Mouse (Mus musculus): Measurements from ENCODE around the gene Cnbp. TPM values are rescaled to one million over a fixed set of nuclear protein-coding genes. Genes with fewer than 3 reads are reported as not detected.
A peak's percentile ranks its signal among the peaks of the same experiment; 100 is the strongest.

Gene Cnbp
- total and polyA plus RNA-seq, 2 experiments from 2014 or later = 247 to 591 TPM

- Histone ChIP-seq H3K9ac (replicated peaks; ENCODE audit: low read depth, low read length) (no peak overlapping the region), H3K4me3 (ENCODE audit: low read depth, low read length) (0 out of 2 replicates have a peak overlapping the region, but pooled peaks have one; percentile 75), H3K36me3 (replicated peaks; ENCODE audit: control insufficient read depth, insufficient read depth, low read length) (0 out of 2 replicates have a peak, but pooled peaks cover 7% of the 10 kb centered on the region), H3K4me2 (ENCODE audit: low read depth, low read length) (0 out of 2 replicates have a peak overlapping the region, but pooled peaks have one; percentile 94), H3K4me1 (ENCODE audit: control insufficient read depth, insufficient read depth) (peaks cover 19% of the 10 kb centered on the region), H3K9me3 (replicated peaks; ENCODE audit: control insufficient read depth, low read length) (no peaks in the 10 kb centered on the region), H3K27me3 (ENCODE audit: control insufficient read depth, insufficient read depth, low read length) (no peaks in the 10 kb centered on the region), H3K27ac (ENCODE audit: low read depth) (no peak overlapping the region)
- ATAC-seq (ENCODE audit: insufficient read depth, low read depth) (no peak), DNase-seq (ENCODE audit: low spot score) (no peak)
- WGBS = 81% methylated on average over 2 of the region's 2 CpGs
- TF ChIP-seq CTCF (IDR thresholded peaks at IDR 0.05; ENCODE audit: low read depth) = no peak
- TF ChIP-seq EP300 (IDR thresholded peaks at IDR 0.05; ENCODE audit: low read depth) = no peak
Observed at GRCm38 (mm10) chr6:87809144-87809543, 41.8 kb downstream of the Cnbp start.

- no peak overlapping the region for H3K4me2 ChIP-seq (ENCODE audit: low read depth, low read length)
- H3K9me3 ChIP-seq (replicated peaks; ENCODE audit: control insufficient read depth, low read length) = no peaks in the 10 kb centered on the region
- DNase-seq (ENCODE audit: low spot score) = no peak
- 0 out of 2 replicates have a peak, but pooled peaks cover 4% of the 10 kb centered on the region for H3K36me3 ChIP-seq (replicated peaks; ENCODE audit: control insufficient read depth, insufficient read depth, low read length)
- H3K27ac ChIP-seq (ENCODE audit: low read depth) = no peak overlapping the region
- 65% methylated on average over 3 of the region's 3 CpGs for WGBS
- H3K27me3 ChIP-seq (ENCODE audit: control insufficient read depth, insufficient read depth, low read length) = no peaks in the 10 kb centered on the region
- no peak for TF ChIP-seq EP300 (IDR thresholded peaks at IDR 0.05; ENCODE audit: low read depth)
- TF ChIP-seq CTCF (IDR thresholded peaks at IDR 0.05; ENCODE audit: low read depth) = no peak
- no peak overlapping the region for H3K9ac ChIP-seq (replicated peaks; ENCODE audit: low read depth, low read length)
- no peak for ATAC-seq (ENCODE audit: insufficient read depth, low read depth)
- H3K4me3 ChIP-seq (ENCODE audit: low read depth, low read length) = no peak overlapping the region
- peaks cover 19% of the 10 kb centered on the region for H3K4me1 ChIP-seq (ENCODE audit: control insufficient read depth, insufficient read depth)
Observed at GRCm38 (mm10) chr6:87808521-87808920, 42.4 kb downstream of the Cnbp start.

GRCm38 (mm10) chr6:87807735-87808440, 43.0 kb downstream of the Cnbp start:
- H3K27ac ChIP-seq (ENCODE audit: low read depth) = no peak overlapping the region
- TF ChIP-seq CTCF (IDR thresholded peaks at IDR 0.05; ENCODE audit: low read depth) (no peak), EP300 (IDR thresholded peaks at IDR 0.05; ENCODE audit: low read depth) (no peak)
- 0 out of 2 replicates have a peak, but pooled peaks cover 3% of the 10 kb centered on the region for H3K36me3 ChIP-seq (replicated peaks; ENCODE audit: control insufficient read depth, insufficient read depth, low read length)
- H3K4me1 ChIP-seq (ENCODE audit: control insufficient read depth, insufficient read depth) = peaks cover 19% of the 10 kb centered on the region
- 78% methylated on average over 4 of the region's 4 CpGs for WGBS
- no peak overlapping the region for H3K9ac ChIP-seq (replicated peaks; ENCODE audit: low read depth, low read length)
- H3K4me2 ChIP-seq (ENCODE audit: low read depth, low read length) = no peak overlapping the region
- no peak overlapping the region for H3K4me3 ChIP-seq (ENCODE audit: low read depth, low read length)
- DNase-seq (ENCODE audit: low spot score) (no peak), ATAC-seq (ENCODE audit: insufficient read depth, low read depth) (no peak)
- H3K9me3 ChIP-seq (replicated peaks; ENCODE audit: control insufficient read depth, low read length) = no peaks in the 10 kb centered on the region
- no peaks in the 10 kb centered on the region for H3K27me3 ChIP-seq (ENCODE audit: control insufficient read depth, insufficient read depth, low read length)

GRCm38 (mm10) chr6:87806857-87807256, 44.0 kb downstream of the Cnbp start:
- no peak overlapping the region for H3K4me3 ChIP-seq (ENCODE audit: low read depth, low read length)
- no peak for ATAC-seq (ENCODE audit: insufficient read depth, low read depth)
- WGBS = 34% methylated on average over 2 of the region's 2 CpGs
- no peak for DNase-seq (ENCODE audit: low spot score)
- no peak overlapping the region for H3K27ac ChIP-seq (ENCODE audit: low read depth)
- 0 out of 2 replicates have a peak, but pooled peaks cover 3% of the 10 kb centered on the region for H3K36me3 ChIP-seq (replicated peaks; ENCODE audit: control insufficient read depth, insufficient read depth, low read length)
- H3K9ac ChIP-seq (replicated peaks; ENCODE audit: low read depth, low read length) = no peak overlapping the region
- H3K27me3 ChIP-seq (ENCODE audit: control insufficient read depth, insufficient read depth, low read length) = no peaks in the 10 kb centered on the region
- no peak for TF ChIP-seq EP300 (IDR thresholded peaks at IDR 0.05; ENCODE audit: low read depth)
- TF ChIP-seq CTCF (IDR thresholded peaks at IDR 0.05; ENCODE audit: low read depth) = no peak
- no peak overlapping the region for H3K4me2 ChIP-seq (ENCODE audit: low read depth, low read length)
- no peaks in the 10 kb centered on the region for H3K9me3 ChIP-seq (replicated peaks; ENCODE audit: control insufficient read depth, low read length)
- H3K4me1 ChIP-seq (ENCODE audit: control insufficient read depth, insufficient read depth) = peaks cover 19% of the 10 kb centered on the region

GRCm38 (mm10) chr6:87806028-87806427, 44.9 kb downstream of the Cnbp start:
- no peak for DNase-seq (ENCODE audit: low spot score)
- TF ChIP-seq EP300 (IDR thresholded peaks at IDR 0.05; ENCODE audit: low read depth) = no peak
- TF ChIP-seq CTCF (IDR thresholded peaks at IDR 0.05; ENCODE audit: low read depth) = no peak
- Histone ChIP-seq H3K9me3 (replicated peaks; ENCODE audit: control insufficient read depth, low read length) (no peaks in the 10 kb centered on the region), H3K4me1 (ENCODE audit: control insufficient read depth, insufficient read depth) (peaks cover 19% of the 10 kb centered on the region), H3K4me3 (ENCODE audit: low read depth, low read length) (no peak overlapping the region), H3K27me3 (ENCODE audit: control insufficient read depth, insufficient read depth, low read length) (no peaks in the 10 kb centered on the region), H3K27ac (ENCODE audit: low read depth) (no peak overlapping the region), H3K4me2 (ENCODE audit: low read depth, low read length) (no peak overlapping the region), H3K9ac (replicated peaks; ENCODE audit: low read depth, low read length) (no peak overlapping the region), H3K36me3 (replicated peaks; ENCODE audit: control insufficient read depth, insufficient read depth, low read length) (0 out of 2 replicates have a peak, but pooled peaks cover 3% of the 10 kb centered on the region)
- WGBS = 48% methylated on average over 2 of the region's 2 CpGs
- ATAC-seq (ENCODE audit: insufficient read depth, low read depth) = peak; percentile 40; the same call in 1 of the 2 replicates
